Mouse (Mus musculus) urinary bladder, adult 2 months (tissue): ENCODE measurements around the gene Trpm3. TPM values are rescaled to one million over a fixed set of nuclear protein-coding genes. Genes with fewer than 3 reads are reported as not detected.
"Not testable (repeated sequence)": the region's sequence is repeated elsewhere in the genome, so short reads cannot be mapped to it uniquely, and the experiment has no call there.

ENCODE experiments used
- DNase-seq: peaks from one replicate; pipeline ENCODE4 v3.0.0; 2022; ENCODE audit warnings: low spot score
- polyA plus RNA-seq: library from polyadenylated mRNA; depleted of rRNA; stranded (reverse); fragments of >200 nt; gene quantifications from 2 replicates; pipeline ENCODE4 v1.2.3, GENCODE M21; 2012

Gene Trpm3
- polyA plus RNA-seq, 1 experiment: 0.15 TPM

DNA sequence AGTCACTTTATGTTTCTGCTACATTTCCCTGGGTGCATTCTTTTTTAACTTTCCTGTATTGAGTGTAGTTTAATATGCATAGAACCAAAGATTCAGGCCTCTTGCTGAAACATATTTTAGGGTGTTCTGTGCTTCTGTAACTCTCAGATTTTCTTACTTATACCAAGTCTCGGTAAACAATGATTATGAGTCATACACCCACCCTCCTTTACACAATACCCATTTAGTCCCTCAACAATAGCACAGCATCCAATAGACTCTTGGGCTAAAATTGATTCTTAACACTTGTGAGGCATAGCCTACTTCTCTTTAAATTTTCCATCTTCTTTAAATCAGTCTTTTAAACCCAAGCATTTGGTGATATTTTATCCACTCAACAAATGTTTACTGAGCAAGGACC is 709.4 kb downstream of the Trpm3 start:
- DNase-seq: no peak

DNA sequence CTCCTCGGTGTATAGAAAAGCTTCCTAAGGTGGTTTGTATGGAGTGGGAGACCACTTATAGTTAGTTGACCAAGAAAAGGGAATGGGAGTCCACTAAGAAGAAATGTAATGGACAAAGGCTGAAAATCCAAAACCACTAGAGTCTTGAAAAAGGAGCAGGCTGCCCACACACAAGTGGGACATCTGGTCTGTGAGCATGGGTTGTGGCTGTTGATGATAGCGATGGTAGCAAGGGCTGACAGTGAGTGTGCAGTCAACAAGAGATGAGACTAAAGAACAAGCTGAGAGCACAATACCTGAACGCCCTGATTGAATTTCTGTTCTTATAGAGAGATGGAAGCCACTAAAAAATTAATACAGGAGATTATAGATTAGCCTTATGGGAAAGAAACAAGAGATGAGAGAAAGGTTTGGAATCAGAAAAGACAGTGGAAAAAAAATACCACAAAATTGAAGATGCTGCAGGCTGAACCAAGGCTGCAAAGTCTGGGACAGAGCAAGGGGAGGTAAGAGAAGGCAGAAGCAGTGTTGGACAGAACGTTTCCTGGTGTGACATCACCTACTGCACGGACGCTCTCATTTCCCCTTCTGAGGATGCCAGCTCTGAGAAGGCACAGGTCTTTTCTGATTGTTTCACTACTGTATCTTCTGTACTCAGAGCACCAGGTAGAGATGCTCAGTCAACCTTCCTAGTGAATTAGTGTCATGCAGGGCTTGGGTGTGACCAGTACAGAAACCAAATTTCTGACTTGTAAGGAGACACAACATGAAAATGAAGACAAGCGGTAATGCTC is 710.1 kb downstream of the Trpm3 start:
- DNase-seq: no peak

DNA sequence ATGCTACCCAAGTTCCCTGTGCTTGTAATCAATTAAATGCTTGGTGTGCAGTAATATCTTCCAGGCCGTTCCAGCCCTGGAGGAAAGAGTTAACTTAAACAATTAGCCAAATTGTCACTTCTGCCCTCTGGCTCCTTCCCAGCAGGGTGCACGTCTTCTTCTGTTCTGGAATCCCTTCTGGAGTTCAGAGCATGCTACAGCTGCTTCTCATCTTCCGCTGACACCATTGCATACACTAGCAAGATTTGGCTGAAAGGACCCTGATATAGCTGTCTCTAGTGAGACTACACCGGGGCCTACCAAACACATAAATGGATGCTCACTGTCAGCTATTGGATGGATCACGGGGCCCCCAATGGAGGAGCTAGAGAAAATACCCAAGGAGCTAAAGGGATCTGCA is 712.6 kb downstream of the Trpm3 start:
- DNase-seq: not testable (repeated sequence)

DNA sequence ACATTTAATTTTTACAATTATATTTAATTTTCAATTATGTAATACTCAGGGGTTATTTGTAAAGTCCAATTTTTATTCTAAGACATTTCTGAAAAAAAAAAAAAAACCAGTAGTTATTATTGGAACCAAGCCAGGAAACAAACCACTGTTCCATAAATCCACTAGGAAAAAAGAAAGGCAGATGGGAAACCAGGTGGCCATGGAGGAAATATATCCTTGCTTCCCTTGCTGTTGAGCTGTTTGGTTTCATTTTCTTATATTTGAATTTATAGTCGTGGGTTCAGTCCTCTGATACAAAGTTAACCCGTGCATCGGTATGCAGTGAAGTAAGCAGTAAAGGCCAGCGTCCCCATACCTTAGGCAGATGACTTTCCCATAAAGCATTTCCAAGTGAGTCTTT is 720.8 kb downstream of the Trpm3 start:
- DNase-seq: no peak

DNA sequence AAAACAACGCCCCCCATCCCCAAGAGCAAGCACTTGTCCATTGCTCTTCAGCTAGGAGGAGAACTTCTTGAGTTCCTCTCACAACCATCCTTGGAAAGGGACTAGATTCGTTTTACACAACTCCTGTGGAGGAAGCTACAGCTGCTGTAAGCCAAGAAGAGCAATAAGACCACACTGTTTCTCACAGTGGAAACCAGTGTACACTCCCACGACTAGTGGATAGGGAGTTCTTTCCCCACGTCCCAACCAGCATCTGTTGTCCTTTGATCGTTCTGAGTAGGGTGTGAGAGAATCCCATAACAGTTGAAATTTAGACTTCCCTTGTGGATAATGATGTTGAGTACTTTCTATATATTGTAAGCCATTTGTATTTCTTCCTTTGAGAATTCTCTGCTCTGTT is 728.6 kb downstream of the Trpm3 start:
- DNase-seq: no peak

DNA sequence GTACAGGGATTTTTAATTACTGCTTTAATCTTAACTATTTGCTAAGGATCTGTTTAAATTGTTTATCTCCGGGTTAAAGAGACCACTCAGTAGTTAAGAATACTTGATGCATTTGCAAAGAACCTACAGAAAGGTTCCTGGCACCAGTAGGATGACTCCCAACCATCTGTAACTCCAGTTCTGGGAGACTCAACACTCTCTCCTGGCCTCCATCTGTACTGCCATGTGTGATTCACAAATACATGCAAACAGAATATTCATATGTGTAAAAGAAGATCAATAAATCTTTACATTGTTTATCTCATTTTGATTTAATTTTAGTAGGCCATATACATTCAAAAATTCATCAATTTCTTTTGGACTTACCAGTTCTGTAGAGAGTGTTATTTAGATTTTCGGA is 731.0 kb downstream of the Trpm3 start:
- DNase-seq: no peak

DNA sequence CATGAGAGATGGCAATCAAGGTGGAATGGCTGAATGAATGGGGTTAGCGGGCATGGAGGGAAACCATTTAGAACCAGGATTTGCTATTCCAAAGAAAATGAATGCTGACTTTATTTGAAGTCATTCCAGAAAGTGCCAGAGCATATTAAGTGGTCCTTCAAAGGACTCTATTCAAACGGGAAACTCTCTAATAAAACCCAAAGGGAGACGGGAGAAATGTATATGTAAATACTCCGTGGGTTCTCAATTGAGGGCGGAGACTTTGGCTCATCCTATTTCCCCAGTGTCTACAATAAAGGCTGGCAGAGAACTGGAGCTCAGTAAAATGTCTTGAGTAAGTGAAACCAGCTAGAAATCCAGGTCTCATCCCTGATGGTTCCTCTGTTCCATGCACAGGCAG is 733.6 kb downstream of the Trpm3 start:
- DNase-seq: no peak

DNA sequence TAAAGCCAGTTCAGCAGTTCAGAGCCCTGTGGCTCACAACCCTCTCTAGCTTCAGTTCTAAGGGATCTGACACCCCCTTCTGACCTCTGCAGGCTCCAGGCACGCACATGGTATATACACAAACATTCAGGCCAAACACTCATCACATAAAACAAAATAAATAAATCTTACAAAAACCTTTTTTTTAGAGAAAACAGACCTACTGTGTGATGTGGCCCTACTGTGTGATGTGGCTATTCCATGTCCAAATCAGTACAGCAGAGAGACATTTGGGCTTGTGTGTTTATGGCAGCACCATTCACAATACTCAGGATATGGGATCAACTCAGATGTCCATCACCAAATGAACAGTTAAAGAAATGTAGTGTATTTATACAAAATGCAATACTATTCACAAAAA is 741.4 kb downstream of the Trpm3 start:
- no peak for DNase-seq

DNA sequence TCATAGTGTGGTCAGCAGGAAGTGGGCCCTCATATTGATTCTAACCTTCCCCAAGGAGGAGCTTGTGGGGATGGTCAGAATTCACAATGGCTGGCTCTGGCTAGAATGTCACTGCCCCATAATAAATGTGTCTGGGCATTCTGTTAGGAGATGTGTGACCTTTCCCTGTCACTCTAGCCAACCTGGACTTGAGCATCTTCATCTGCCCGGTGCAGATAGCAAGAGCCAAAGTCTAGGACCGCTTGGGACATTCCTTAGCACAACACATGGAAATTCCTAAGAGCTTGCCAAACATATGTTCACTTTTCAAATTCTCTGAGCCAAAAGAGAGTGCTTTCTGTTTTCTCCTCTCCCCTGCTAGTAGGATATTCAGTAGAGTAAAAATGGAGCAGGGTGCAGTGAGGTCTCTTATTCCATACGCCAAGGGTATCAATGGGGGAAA is 743.8 kb downstream of the Trpm3 start:
- no peak for DNase-seq

DNA sequence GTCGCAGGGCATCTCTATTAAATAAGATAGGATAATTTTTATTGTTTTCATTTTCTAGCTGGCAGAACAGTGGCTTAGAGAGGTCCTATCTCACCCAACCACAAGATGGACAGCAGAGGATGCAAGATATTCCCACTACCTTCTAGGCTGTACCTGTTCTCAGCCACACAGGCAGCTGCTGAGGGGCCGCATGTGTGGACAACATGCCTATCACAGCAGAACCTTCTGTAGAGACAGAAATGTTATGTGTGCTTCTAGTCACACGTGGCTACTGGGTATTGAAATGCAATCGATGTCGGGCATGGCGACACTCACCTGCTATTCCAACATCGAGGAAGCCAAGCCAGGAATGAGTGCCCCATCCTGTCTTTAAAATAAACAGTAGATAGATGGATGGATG is 744.3 kb downstream of the Trpm3 start:
- DNase-seq: no peak

DNA sequence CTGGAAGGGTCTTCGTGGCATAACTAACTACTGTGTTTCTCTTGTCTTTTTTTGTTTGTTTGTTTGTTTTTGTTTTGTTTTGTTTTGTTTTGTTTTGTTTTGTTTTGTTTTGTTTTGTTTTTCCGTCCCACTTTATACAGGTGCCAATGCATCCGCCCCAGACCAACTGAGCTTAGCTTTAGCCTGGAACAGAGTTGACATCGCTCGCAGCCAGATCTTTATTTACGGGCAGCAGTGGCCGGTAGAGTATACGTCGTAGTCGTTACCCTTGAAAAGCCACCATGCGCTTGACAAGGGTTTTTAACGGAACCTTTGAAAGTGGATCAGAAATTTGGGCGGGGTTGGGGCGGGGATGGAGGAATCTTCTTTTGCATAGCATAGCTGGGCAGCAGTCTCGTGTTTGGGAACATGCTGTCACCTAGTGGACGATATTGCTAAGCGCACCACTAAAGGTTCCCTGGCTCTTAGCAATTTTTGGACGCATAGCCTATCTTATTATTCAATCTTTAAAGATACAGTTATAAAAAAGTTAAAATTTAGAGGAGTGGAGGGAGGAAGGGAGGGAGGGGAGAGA is 745.0 kb downstream of the Trpm3 start:
- DNase-seq: no peak

DNA sequence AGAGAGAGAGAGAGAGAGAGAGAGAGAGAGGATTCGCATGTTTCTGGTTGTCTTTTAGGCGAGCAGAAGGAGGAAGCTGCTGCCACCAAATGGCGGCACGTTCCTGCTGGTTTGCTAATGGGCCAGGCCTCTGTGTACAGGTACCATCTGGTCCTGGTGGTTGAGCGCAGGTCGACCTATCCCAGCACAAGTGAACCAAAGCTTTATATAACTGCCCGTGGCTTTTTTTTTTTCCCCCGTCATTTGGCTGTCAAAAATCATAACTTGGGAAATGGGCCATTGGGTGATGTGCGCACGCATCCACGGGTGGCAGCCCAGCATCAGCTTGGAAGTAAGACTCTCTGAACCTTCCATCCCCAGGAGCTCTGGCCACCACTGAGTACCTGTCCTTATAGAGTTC is 745.5 kb downstream of the Trpm3 start:
- no peak for DNase-seq

DNA sequence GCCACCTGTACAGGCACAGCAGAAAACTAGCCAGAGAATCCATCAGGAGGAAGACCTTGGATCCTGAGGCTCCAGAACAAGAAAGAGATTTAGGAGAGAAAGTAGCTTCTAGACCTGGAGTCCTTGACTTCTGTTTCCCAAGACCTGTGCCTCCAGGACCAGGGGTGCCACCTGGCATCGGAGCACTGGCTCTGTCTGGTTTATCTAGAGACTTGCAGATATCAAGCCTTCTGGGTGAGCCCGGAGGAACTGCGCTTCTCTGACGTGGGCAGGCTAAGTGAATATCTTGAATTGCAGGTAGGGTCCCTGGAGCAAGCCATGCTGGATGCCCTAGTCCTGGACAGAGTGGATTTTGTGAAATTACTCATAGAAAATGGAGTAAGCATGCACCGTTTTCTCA is 746.2 kb downstream of the Trpm3 start:
- no peak for DNase-seq

DNA sequence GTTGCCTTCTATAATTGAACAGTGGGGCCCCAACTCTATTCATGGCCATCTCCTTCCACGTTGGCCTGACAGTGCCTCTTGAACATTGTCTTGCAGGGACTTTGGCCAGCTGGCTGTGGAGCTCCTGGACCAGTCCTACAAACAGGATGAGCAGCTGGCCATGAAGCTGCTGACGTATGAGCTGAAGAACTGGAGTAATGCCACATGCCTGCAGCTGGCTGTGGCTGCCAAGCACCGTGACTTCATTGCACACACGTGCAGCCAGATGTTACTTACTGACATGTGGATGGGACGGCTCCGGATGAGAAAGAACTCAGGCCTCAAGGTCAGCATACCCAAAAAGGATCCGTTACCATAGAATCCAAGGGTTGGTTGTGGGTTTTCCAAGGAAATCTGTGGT is 763.0 kb downstream of the Trpm3 start:
- no peak for DNase-seq

DNA sequence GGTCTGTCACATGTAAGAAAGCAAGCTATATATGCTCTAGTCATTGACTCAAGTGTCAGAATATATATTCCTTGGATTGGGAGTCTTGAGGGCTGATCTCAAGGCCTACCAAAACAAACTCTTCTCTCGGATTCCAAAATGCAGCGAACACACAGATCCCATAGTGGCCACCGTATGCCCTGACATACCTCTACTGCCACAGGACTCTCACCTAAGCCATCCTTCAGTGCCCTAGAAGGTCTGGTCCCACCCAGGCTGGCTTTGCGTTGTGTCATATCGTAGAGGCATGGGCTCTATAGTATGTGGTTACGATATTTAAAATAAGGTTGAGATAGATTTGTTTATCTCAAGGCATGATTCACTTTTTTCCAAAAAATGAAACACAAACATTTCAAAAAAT is 763.5 kb downstream of the Trpm3 start:
- no peak for DNase-seq

DNA sequence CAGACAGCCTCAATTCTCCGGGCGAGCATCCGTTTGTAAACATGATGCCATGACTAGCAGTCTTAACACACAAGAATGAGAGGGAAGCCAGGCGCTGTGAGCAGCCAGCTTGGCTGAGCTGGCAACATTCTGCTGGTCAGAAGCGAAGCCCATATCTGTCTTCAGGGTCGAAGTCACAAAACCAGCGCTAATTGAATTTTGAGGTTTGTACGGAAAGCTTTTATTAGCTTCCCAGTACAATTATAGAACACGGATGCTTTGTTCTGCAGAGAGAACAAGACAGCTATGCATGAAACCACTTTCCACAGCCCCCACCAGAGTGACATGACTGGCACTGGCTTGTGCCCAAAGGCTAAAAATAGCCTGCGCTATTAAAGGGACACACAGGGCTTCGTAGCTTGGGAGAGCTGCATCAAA is 766.2 kb downstream of the Trpm3 start:
- no peak for DNase-seq

DNA sequence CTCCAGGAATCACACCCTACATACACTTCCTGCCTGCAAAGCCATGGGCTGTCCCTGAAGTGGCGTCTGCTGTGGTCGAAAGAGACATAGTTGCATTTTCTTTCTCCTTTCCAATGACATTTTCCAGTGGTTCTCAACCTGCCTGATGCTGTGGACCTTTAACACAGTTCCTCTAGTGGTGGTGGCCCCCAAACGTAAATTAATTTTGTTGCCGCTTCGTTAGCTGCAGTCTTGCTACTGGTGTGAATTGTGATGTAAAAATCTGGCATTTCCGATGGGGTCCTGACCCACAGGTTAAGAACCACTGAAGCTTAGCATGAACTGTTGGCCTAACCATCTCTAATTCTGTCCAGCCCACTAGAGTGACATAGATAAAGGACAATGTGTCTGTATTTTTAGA is 771.8 kb downstream of the Trpm3 start:
- no peak for DNase-seq

DNA sequence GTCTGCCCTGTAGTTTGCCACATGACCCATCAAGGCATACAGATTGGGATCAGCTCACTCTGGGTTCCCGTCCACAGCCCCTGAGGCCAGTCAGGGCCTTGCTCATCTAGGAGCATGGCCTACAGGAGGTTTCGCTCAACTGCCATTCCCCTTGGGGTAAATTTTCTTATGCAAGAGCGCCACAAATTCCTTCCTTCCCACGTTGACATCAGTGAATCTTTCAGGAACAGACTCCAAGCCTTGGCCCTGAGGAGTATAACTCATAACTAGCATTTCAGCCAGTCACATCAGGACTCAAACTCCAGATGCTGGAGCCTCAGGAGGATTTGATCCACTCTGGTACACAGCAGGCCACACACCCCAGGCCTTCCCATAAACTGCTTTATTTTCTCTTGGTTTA is 774.1 kb downstream of the Trpm3 start:
- no peak for DNase-seq

DNA sequence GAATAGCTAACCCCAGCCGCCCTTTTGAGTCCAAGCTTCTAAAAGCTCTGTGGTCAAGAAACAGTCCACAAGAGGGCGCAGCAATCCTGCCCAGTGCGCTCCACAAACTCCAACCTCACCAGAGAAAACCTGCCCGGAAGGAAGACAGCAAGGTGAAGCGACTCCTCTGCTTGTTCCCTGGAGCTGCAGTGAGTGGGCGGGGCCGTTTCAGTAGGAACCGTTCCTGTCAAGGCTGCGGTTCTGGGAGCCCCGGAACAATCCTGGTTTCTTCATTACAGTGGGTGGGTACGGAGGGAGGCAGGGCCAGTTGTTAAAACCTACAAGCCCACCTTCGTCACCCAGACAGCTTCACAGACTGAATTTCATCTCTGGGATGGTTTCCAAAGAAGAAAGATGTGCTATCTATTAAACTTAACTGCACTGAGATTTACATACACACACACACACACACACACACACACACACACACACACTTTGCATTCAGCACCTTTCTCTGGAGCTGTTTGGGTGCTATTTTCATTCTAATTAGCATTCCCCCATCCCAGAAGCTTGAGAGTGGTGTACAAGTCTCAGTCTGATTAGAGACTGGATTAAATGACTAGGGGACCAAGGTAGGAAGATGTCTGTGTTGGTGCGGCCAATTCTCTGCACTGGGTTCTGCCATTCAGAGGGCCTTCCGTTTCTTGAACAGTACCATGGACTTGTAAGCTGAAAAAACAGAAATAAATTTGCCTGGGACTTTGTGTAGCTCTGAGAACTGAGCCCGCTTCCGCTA is 777.2 kb downstream of the Trpm3 start:
- peak; percentile 39 for DNase-seq

DNA sequence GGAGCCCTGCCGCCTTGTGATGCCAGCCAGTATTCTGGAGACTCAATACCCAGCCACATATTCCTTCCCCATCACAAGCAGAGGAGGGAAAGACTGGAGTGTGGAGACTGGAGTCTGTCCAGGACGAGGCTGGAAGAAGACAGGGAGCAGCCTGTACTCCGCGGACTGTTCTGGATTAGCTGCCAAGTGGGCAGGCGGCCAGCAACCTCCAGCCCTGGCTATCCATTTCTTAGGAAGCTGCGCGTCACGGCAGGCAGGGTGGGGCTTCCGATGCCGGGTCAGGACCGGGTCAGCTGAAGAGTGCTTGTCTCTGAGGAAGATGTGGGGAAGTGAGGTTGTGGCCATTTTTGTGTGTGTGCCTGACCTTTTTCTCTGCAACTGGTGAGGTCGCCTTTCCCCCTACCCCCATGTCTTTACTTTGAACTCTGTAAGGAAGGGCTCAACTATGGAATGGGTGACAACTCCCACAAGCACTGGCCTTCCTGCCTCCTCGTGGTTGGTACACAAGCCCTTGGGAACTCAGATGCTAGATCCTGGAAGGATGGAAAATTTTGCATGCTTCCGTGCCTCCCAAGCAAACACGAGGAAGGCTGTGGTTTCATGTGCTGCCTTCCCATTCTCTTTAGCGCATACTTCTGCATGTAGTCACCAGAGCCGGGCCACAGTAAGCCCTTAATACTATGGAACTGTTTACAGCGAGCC is 777.9 kb downstream of the Trpm3 start:
- DNase-seq: peak; percentile 88

DNA sequence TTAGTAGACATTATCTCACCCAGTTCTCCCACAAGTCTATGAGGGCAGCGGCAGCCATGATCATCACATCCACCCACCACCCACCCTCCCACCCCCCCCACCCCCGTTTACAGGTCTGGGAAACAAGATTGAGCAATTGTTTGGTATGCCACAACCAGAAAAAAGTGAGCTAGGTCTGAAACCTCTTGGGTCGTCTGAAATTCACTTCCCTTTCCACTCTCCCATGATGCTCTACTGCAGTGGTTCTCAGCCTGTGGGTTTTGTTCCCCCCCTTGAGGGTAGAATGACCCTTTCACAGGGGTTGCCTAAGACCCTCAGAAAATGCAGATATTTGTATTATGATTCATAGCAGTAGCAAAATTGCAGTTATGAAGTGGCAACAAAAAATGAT is 778.5 kb downstream of the Trpm3 start:
- DNase-seq: no peak

DNA sequence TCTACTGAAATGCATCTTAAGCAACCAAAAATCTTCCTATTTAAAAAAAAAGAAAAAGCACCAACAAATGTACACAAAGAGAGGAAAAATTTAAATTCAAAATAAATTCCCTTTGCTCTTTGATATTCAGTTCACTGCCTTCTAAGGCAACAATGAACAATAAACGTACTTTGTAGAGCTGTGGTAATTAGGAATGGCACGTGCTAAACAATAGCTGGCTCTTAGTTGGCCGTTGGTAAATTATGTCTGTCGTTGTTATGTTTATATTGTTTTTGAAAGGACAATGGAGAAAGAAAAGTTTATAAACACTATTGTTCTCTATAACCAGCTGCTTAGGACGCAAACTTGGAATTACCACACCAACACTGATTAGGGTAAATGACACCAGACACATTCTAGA is 782.1 kb downstream of the Trpm3 start:
- DNase-seq: no peak
